Mouse (Mus musculus) kidney, embryonic 16.5 days (tissue): ENCODE results near the gene Gm11937. TPM values are rescaled to one million over a fixed set of nuclear protein-coding genes. Genes with fewer than 3 reads are reported as not detected.

Source experiments
- polyA plus RNA-seq: library from polyadenylated mRNA; unstranded; fragments of >200 nt; fragmentation: Nextera tagmentation; extraction: Ambion mirVana; gene quantifications from 2 replicates; pipeline ENCODE4 v1.2.1, GENCODE M21; 2015

Gene Gm11937
- polyA plus RNA-seq, 1 experiment from 2014 or later: not detected

Other genes with a start within 250 kb of the Gm11937 start
- gene Krt28, start 235.3 kb downstream of the Gm11937 start, polyA plus RNA-seq: 0.12 and 0.35 TPM in 2 replicates
- 18.4 and 20.7 TPM in 2 replicates for gene Krt10, start 220.8 kb downstream of the Gm11937 start, polyA plus RNA-seq
- 0.09 TPM in 2 replicates for gene Krt12, start 187.9 kb downstream of the Gm11937 start, polyA plus RNA-seq
- gene Krt20, start 172.0 kb downstream of the Gm11937 start, polyA plus RNA-seq: 1.5 and 1.8 TPM in 2 replicates
- gene Krt23, start 117.1 kb downstream of the Gm11937 start, polyA plus RNA-seq: 22.2 and 22.3 TPM in 2 replicates
- 0.21 and 0.60 TPM in 2 replicates for gene Krt39, start 88.9 kb downstream of the Gm11937 start, polyA plus RNA-seq
- not detected in 2 replicates for gene Krt40, start 67.0 kb downstream of the Gm11937 start, polyA plus RNA-seq
- not detected in 2 replicates for gene Krtap3-3, start 59.3 kb downstream of the Gm11937 start, polyA plus RNA-seq
- not detected in 2 replicates for gene Krtap3-2, start 53.3 kb downstream of the Gm11937 start, polyA plus RNA-seq
- gene Gm11939, start 50.7 kb downstream of the Gm11937 start, polyA plus RNA-seq: not detected in 2 replicates
- gene Krtap3-1, start 43.6 kb downstream of the Gm11937 start, polyA plus RNA-seq: not detected in 2 replicates
- not detected in 2 replicates for gene Krtap1-5, start 29.2 kb downstream of the Gm11937 start, polyA plus RNA-seq
- not detected in 2 replicates for gene Krtap1-4, start 26.5 kb downstream of the Gm11937 start, polyA plus RNA-seq
- not detected in 2 replicates for gene Krtap1-3, start 18.9 kb downstream of the Gm11937 start, polyA plus RNA-seq
- not detected in 2 replicates for gene Krtap9-3, start 12.1 kb downstream of the Gm11937 start, polyA plus RNA-seq
- gene Gm11938, start 6.9 kb downstream of the Gm11937 start, polyA plus RNA-seq: not detected in 2 replicates
- gene Krtap2-4, start 4.7 kb upstream of the Gm11937 start, polyA plus RNA-seq: not detected in 2 replicates
- not detected in 2 replicates for gene Gm11562, start 10.2 kb upstream of the Gm11937 start, polyA plus RNA-seq
- gene Krtap4-1, start 18.0 kb upstream of the Gm11937 start, polyA plus RNA-seq: not detected in 2 replicates
- not detected in 2 replicates for gene Krtap4-2, start 24.9 kb upstream of the Gm11937 start, polyA plus RNA-seq
- gene Krtap4-7, start 33.9 kb upstream of the Gm11937 start, polyA plus RNA-seq: not detected in 2 replicates
- gene Gm11555, start 40.0 kb upstream of the Gm11937 start, polyA plus RNA-seq: not detected in 2 replicates
- gene Gm11563, start 48.8 kb upstream of the Gm11937 start, polyA plus RNA-seq: not detected in 2 replicates
- gene Krtap4-6, start 55.8 kb upstream of the Gm11937 start, polyA plus RNA-seq: not detected in 2 replicates
- gene Gm14190, start 80.6 kb upstream of the Gm11937 start, polyA plus RNA-seq: not detected in 2 replicates
- gene Gm14180, start 124.1 kb upstream of the Gm11937 start, polyA plus RNA-seq: not detected in 2 replicates
- not detected in 2 replicates for gene Gm11595, start 162.7 kb upstream of the Gm11937 start, polyA plus RNA-seq
- gene Krtap4-8, start 170.5 kb upstream of the Gm11937 start, polyA plus RNA-seq: not detected in 2 replicates
- not detected in 2 replicates for gene Krtap4-9, start 175.0 kb upstream of the Gm11937 start, polyA plus RNA-seq
- not detected in 2 replicates for gene Gm11596, start 183.3 kb upstream of the Gm11937 start, polyA plus RNA-seq
- not detected in 2 replicates for gene Gm11569, start 188.7 kb upstream of the Gm11937 start, polyA plus RNA-seq
- gene Gm11554, start 194.3 kb upstream of the Gm11937 start, polyA plus RNA-seq: not detected in 2 replicates
- gene Krtap4-13, start 199.7 kb upstream of the Gm11937 start, polyA plus RNA-seq: not detected in 2 replicates
- not detected in 2 replicates for gene Gm11564, start 205.5 kb upstream of the Gm11937 start, polyA plus RNA-seq
- not detected in 2 replicates for gene 2300003K06Rik, start 227.9 kb upstream of the Gm11937 start, polyA plus RNA-seq
- gene Krtap4-16, start 241.4 kb upstream of the Gm11937 start, polyA plus RNA-seq: not detected in 2 replicates
- gene Gm11568, start 247.7 kb upstream of the Gm11937 start, polyA plus RNA-seq: not detected in 2 replicates